In genomic region chr3:83879261-83880050, GRCm38 (mm10) we compare ENCODE assay signal across 7 mouse cellular contexts. TPM values are rescaled to one million over a fixed set of nuclear protein-coding genes. Genes with fewer than 3 reads are reported as not detected.
DNase-seq lines count a peak whose midpoint lies in the region; TF ChIP-seq lines count a peak whose summit lies in the region.
"Not testable (repeated sequence)": the region's sequence is repeated elsewhere in the genome, so short reads cannot be mapped to it uniquely, and the experiment has no call there.
"Had no signal": no experiment of that assay in that cellular context is flagged by ENCODE, and none has a peak within 500 bp of the region (broad histone marks: within the 10 kb centered on the region; RNA-seq: fewer than 3 reads in every experiment).

No protein-coding gene starts in this region.

- not testable (repeated sequence) for TF ChIP-seq EP300 in ES-Bruce4 (IDR thresholded peaks at IDR 0.05; ENCODE audit: insufficient read depth, low read depth, low read length)

- DNase-seq in ES-CJ7 (ENCODE audit: low read depth, low spot score) (peak; percentile 62), R1 (ENCODE audit: low read depth, low spot score) (peak; percentile 94), ZHBTc4 (ENCODE audit: low read depth, low spot score) (peak; percentile 89)
- DNase-seq in ES-E14 (ENCODE audit: low read depth, low spot score) = not testable (repeated sequence)

- H3K36me3 ChIP-seq in ES-Bruce4 (ENCODE audit: control insufficient read depth, insufficient read depth, low read length, poor library complexity, severe bottlenecking); ES-E14 (ENCODE audit: control insufficient read depth, insufficient read depth, low read length, poor library complexity, severe bottlenecking): not testable (repeated sequence)

- not testable (repeated sequence) for H3K9ac ChIP-seq in ES-Bruce4 (ENCODE audit: low read depth, poor library complexity, severe bottlenecking); ES-E14 (ENCODE audit: insufficient read depth, low read depth, low read length, poor library complexity, severe bottlenecking)

- not testable (repeated sequence) for H3K27me3 ChIP-seq in ES-Bruce4 (ENCODE audit: control insufficient read depth, insufficient read depth, low read length, poor library complexity, severe bottlenecking)

- peaks cover 47% of the 10 kb centered on the region for H3K9me3 ChIP-seq in ES-Bruce4 (replicated peaks; ENCODE audit: control insufficient read depth, insufficient read depth, low read length, poor library complexity, severe bottlenecking)
- not testable (repeated sequence) for H3K9me3 ChIP-seq in ES-E14 (ENCODE audit: control insufficient read depth, insufficient read depth, low read depth, low read length)

- TF ChIP-seq POLR2A in ES-Bruce4 (IDR thresholded peaks at IDR 0.05; ENCODE audit: insufficient read depth, low read length) = not testable (repeated sequence)

- H3K4me3 ChIP-seq in ES-Bruce4 (ENCODE audit: low read depth, low read length); ES-E14 (ENCODE audit: insufficient read depth in 1 of 2, low read depth in 1 of 2, low read length in 2 of 2, poor library complexity in 1 of 2, severe bottlenecking in 1 of 2): not testable (repeated sequence)

- in situ Hi-C loops in ES-E14 (cut with MboI; ENCODE audit: low sequenced_read_pairs in 2 of 2, unreplicated experiment in 2 of 2) = not testable (repeated sequence)

- not testable (repeated sequence) for H3K4me1 ChIP-seq in ES-Bruce4 (ENCODE audit: control insufficient read depth, insufficient read depth, low read length); ES-E14 (ENCODE audit: control insufficient read depth in 2 of 2, insufficient read depth in 2 of 2, low read length in 2 of 2, poor library complexity in 1 of 2)

- H3K27ac ChIP-seq in ES-Bruce4 (ENCODE audit: insufficient read depth, low read length) (peak overlapping the region; percentile 31; the same call in 1 of the 2 replicates), ES-E14 (ENCODE audit: insufficient read depth, low read depth, low read length, poor library complexity, severe bottlenecking) (peak overlapping the region; percentile 64; the same call in 1 of the 2 replicates)

- TF ChIP-seq CTCF in ES-Bruce4 (IDR thresholded peaks at IDR 0.05; ENCODE audit: low read depth, low read length) = not testable (repeated sequence)

RNA-seq across cellular contexts. Expression of gene Tlr2, which starts 37.9 kb away (rescaled TPM):
- polyA plus RNA-seq in ES-Bruce4 (2011; ENCODE audit: insufficient read depth, insufficient read length, low read depth, missing spikeins) = 1.4 and 2.0 TPM in 2 replicates
- 11.8 and 13.8 TPM in 2 replicates for total RNA-seq in ES-E14 (2012; rRNA removed)
- total RNA-seq: MEL had no signal
- polyA plus RNA-seq: G1E had no signal
